ENCODE assay signal across 17 mouse cellular contexts in the genomic region with DNA sequence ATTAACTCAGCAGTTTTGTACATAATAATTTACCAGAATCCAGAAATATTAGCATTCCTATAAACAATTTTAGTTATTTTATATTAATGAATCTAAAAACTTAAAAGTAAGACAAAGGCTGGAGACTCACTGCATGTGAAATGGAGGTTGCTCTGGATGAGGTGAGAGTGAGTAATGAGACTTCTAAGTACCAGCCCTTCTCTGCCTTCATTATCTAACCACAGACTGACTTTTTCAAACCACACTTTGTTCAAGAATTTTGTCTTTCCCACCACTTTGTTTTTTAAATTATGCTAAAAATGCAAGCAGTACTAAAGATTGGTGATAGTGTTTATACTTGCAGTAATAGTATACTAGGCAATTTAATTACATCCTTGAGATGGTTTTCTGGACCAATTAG.
"Had no signal": no experiment of that assay in that cellular context is flagged by ENCODE, and none has a peak within 500 bp of the region (broad histone marks: within the 10 kb centered on the region; RNA-seq: fewer than 3 reads in every experiment).

No protein-coding gene starts in this region.

- H3K36me3 ChIP-seq: liver, embryonic 13.5 days; liver, embryonic 15.5 days; midbrain, embryonic 13.5 days; midbrain, embryonic 15.5 days; neural tube, embryonic 12.5 days; stomach, embryonic 15.5 days had no signal

- H3K27ac ChIP-seq: liver, embryonic 13.5 days; liver, embryonic 15.5 days; macrophage; midbrain, embryonic 13.5 days; midbrain, embryonic 15.5 days; neural tube, embryonic 12.5 days; stomach, embryonic 15.5 days; stomach, postnatal 0 days had no signal

- H3K4me2 ChIP-seq: liver, embryonic 11.5 days; liver, embryonic 13.5 days; liver, embryonic 15.5 days; midbrain, embryonic 11.5 days; midbrain, embryonic 13.5 days; midbrain, embryonic 15.5 days; neural tube, embryonic 12.5 days; stomach, embryonic 15.5 days had no signal

- H3K9me3 ChIP-seq: liver, embryonic 13.5 days; liver, embryonic 15.5 days; megakaryocyte, embryonic 14.5 days; midbrain, embryonic 13.5 days; midbrain, embryonic 15.5 days; neural tube, embryonic 12.5 days; stomach, embryonic 15.5 days had no signal

- H3K4me3 ChIP-seq: liver, embryonic 13.5 days; liver, embryonic 15.5 days; megakaryocyte, embryonic 14.5 days; midbrain, embryonic 13.5 days; midbrain, embryonic 15.5 days; neural tube, embryonic 12.5 days; stomach, embryonic 15.5 days had no signal

- H3K9ac ChIP-seq: liver, embryonic 13.5 days; liver, embryonic 15.5 days; liver, postnatal 0 days; midbrain, embryonic 13.5 days; midbrain, embryonic 15.5 days; neural tube, embryonic 12.5 days; stomach, embryonic 15.5 days had no signal

- DNase-seq: liver, embryonic 13.5 days; liver, postnatal 0 days; right cerebral cortex, postnatal 14 days; thymus, adult 2 months; thymus, postnatal 25 days; thymus, postnatal 4 days had no signal

- H3K27me3 ChIP-seq: liver, embryonic 13.5 days; liver, embryonic 15.5 days; megakaryocyte, embryonic 14.5 days; midbrain, embryonic 13.5 days; midbrain, embryonic 15.5 days; neural tube, embryonic 12.5 days; stomach, embryonic 15.5 days had no signal

- H3K4me1 ChIP-seq: liver, embryonic 13.5 days; liver, embryonic 15.5 days; megakaryocyte, embryonic 14.5 days; midbrain, embryonic 13.5 days; midbrain, embryonic 15.5 days; neural tube, embryonic 12.5 days; stomach, embryonic 15.5 days had no signal

- ATAC-seq: liver, postnatal 0 days; lung, postnatal 0 days; midbrain, embryonic 13.5 days; midbrain, embryonic 15.5 days had no signal
